Comparison of ENCODE assay signal across 8 mouse cellular contexts in the genomic region with DNA sequence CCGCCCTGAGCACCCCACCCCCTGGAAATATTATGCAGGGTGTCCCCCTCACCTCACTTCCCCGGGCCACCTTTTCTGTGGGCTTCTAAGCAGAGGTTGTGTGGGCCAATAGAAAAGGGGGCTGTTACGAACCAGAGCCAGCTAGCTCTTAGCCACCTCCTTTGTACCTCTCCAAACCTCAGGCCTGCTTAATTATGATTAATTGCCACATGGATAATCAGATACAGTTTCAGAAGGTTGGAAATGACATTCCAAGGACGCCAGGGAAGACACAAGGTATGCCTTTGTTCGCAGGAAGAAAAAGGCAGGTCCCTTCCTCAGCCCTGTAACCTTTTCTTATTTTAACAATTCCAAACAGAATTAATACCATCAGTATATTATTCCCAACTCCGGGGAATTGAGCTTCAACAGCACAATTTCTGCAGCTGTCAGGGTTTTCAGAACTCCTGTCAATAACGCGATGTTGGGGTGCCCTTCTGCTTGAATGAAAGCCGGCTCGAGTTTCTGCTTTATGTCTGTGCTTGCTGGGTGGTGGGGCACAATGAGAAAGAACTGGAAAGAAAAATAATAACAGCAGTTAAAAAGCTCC.
DNase-seq lines count a peak whose midpoint lies in the region; ATAC-seq lines count a peak whose summit lies in the region.
"Had no signal": no experiment of that assay in that cellular context is flagged by ENCODE, and none has a peak within 500 bp of the region (broad histone marks: within the 10 kb centered on the region; RNA-seq: fewer than 3 reads in every experiment).

No protein-coding gene starts in this region.

- peaks cover 20% of the 10 kb centered on the region for H3K4me1 ChIP-seq in kidney, embryonic 16.5 days (ENCODE audit: insufficient read depth, low read length)
- H3K4me1 ChIP-seq in forebrain, embryonic 13.5 days = peaks cover 28% of the 10 kb centered on the region
- H3K4me1 ChIP-seq in hindbrain, embryonic 15.5 days (replicated peaks) = peaks cover 28% of the 10 kb centered on the region
- H3K4me1 ChIP-seq in neural tube, embryonic 13.5 days (replicated peaks) = peaks cover 32% of the 10 kb centered on the region

- no peaks in the 10 kb centered on the region for H3K36me3 ChIP-seq in kidney, embryonic 16.5 days (ENCODE audit: insufficient read depth, low read length)
- H3K36me3 ChIP-seq in forebrain, embryonic 13.5 days (ENCODE audit: poor library complexity, severe bottlenecking) = no peaks in the 10 kb centered on the region
- H3K36me3 ChIP-seq in hindbrain, embryonic 15.5 days = no peaks in the 10 kb centered on the region
- H3K36me3 ChIP-seq in neural tube, embryonic 13.5 days = no peaks in the 10 kb centered on the region
- H3K36me3 ChIP-seq: G1E had no signal

- peak overlapping the region; percentile 83 for H3K27ac ChIP-seq in kidney, embryonic 16.5 days (ENCODE audit: low read length)
- no peak overlapping the region; the same call in 1 of the 2 replicates for H3K27ac ChIP-seq in forebrain, embryonic 13.5 days
- peak overlapping the region; percentile 75 for H3K27ac ChIP-seq in hindbrain, embryonic 15.5 days (replicated peaks)
- H3K27ac ChIP-seq in neural tube, embryonic 13.5 days (replicated peaks) = peak overlapping the region; percentile 80

- H3K9me3 ChIP-seq in kidney, embryonic 16.5 days (ENCODE audit: low read length) = no peaks in the 10 kb centered on the region
- H3K9me3 ChIP-seq in forebrain, embryonic 13.5 days (replicated peaks) = no peaks in the 10 kb centered on the region
- H3K9me3 ChIP-seq in hindbrain, embryonic 15.5 days = no peaks in the 10 kb centered on the region
- no peaks in the 10 kb centered on the region for H3K9me3 ChIP-seq in neural tube, embryonic 13.5 days

- 0 out of 2 replicates have a peak overlapping the region, but pooled peaks have one; percentile 30 for H3K4me2 ChIP-seq in kidney, embryonic 16.5 days (replicated peaks; ENCODE audit: low read depth, low read length)
- H3K4me2 ChIP-seq in forebrain, embryonic 13.5 days = peak overlapping the region; percentile 15; the same call in 1 of the 2 replicates
- H3K4me2 ChIP-seq in hindbrain, embryonic 15.5 days = 0 out of 2 replicates have a peak overlapping the region, but pooled peaks have one; percentile 9
- H3K4me2 ChIP-seq in neural tube, embryonic 13.5 days = no peak overlapping the region

- no peak for DNase-seq in kidney, postnatal 14 days
- DNase-seq in layer of hippocampus, adult 9-10 months (ENCODE audit: low spot score) = no peak

- WGBS in kidney, embryonic 16.5 days = 38% methylated on average over 10 of the region's 10 CpGs
- 11% methylated on average over 10 of the region's 10 CpGs for WGBS in forebrain, embryonic 13.5 days
- 29% methylated on average over 10 of the region's 10 CpGs for WGBS in hindbrain, embryonic 15.5 days
- WGBS in neural tube, embryonic 13.5 days = 33% methylated on average over 10 of the region's 10 CpGs

- H3K4me3 ChIP-seq in kidney, embryonic 16.5 days (ENCODE audit: low read length) = no peak overlapping the region
- H3K4me3 ChIP-seq in forebrain, embryonic 13.5 days = no peak overlapping the region
- H3K4me3 ChIP-seq in hindbrain, embryonic 15.5 days = no peak overlapping the region
- no peak overlapping the region for H3K4me3 ChIP-seq in neural tube, embryonic 13.5 days

- ATAC-seq in kidney, embryonic 16.5 days (ENCODE audit: low FRiP score, low TSS enrichment) = no peak
- ATAC-seq in forebrain, embryonic 13.5 days = 0 out of 2 replicates have a peak, but pooled peaks have one; percentile 21
- ATAC-seq in hindbrain, embryonic 15.5 days (ENCODE audit: low FRiP score, low read depth) = peak; percentile 68; the same call in 1 of the 2 replicates
- no peak for ATAC-seq in neural tube, embryonic 13.5 days (ENCODE audit: low read depth)
- ATAC-seq in activated CD4-positive, CD25-positive, alpha-beta regulatory T cell, adult 4 months = no peak

- H3K27me3 ChIP-seq in kidney, embryonic 16.5 days (ENCODE audit: insufficient read depth, low read length) = no peaks in the 10 kb centered on the region
- H3K27me3 ChIP-seq in forebrain, embryonic 13.5 days = peaks cover 37% of the 10 kb centered on the region
- no peaks in the 10 kb centered on the region for H3K27me3 ChIP-seq in hindbrain, embryonic 15.5 days
- H3K27me3 ChIP-seq in neural tube, embryonic 13.5 days = no peaks in the 10 kb centered on the region

- H3K9ac ChIP-seq in kidney, embryonic 16.5 days (replicated peaks; ENCODE audit: low read length) = no peak overlapping the region; the same call in 1 of the 2 replicates
- peak overlapping the region; percentile 16; the same call in 1 of the 2 replicates for H3K9ac ChIP-seq in forebrain, embryonic 13.5 days
- 0 out of 2 replicates have a peak overlapping the region, but pooled peaks have one; percentile 17 for H3K9ac ChIP-seq in hindbrain, embryonic 15.5 days
- H3K9ac ChIP-seq in neural tube, embryonic 13.5 days = peak overlapping the region; percentile 41

Comparison
In these comparisons a context has a peak if more than half of its experiments do, and no peak if none do; other contexts are left out.
1. ATAC-seq: peak in forebrain, embryonic 13.5 days (single experiment) and hindbrain, embryonic 15.5 days (single experiment); none in kidney, embryonic 16.5 days (single experiment), neural tube, embryonic 13.5 days (single experiment) and activated CD4-positive, CD25-positive, alpha-beta regulatory T cell, adult 4 months (single experiment).